Mouse (Mus musculus) kidney, embryonic 15.5 days (tissue): ENCODE measurements around the gene Thada. TPM values are rescaled to one million over a fixed set of nuclear protein-coding genes. Genes with fewer than 3 reads are reported as not detected.

Experiments
- ATAC-seq: fragments of 200-750 bp; cut with Nextera tagmentation; replicated peaks from 2 replicates; pipeline ENCODE4 v1.8.0; 2017; ENCODE audit warnings: moderate TSS enrichment; ENCODE audit not compliant: low FRiP score
- H3K27ac ChIP-seq: fragments of 300-500 bp; sonication (generic); 2 replicates; pipeline ENCODE4 v1.5.1; 2015; ENCODE audit warnings: mild to moderate bottlenecking, inconsistent platforms
- H3K27me3 ChIP-seq: fragments of 300-500 bp; sonication (generic); 2 replicates; pipeline ENCODE4 v1.6.1; 2015; ENCODE audit warnings: inconsistent platforms
- H3K36me3 ChIP-seq: fragments of 300-500 bp; sonication (generic); 2 replicates; pipeline ENCODE4 v1.6.1; 2015; ENCODE audit warnings: inconsistent platforms
- H3K4me1 ChIP-seq: fragments of 300-500 bp; sonication (generic); 2 replicates; pipeline ENCODE4 v1.6.1; 2015; ENCODE audit warnings: inconsistent platforms
- H3K4me2 ChIP-seq: fragments of 300-500 bp; sonication (generic); 2 replicates; pipeline ENCODE4 v1.6.1; 2015; ENCODE audit warnings: moderate library complexity, mild to moderate bottlenecking, inconsistent platforms
- H3K4me3 ChIP-seq: fragments of 300-500 bp; sonication (generic); replicated peaks from 2 replicates; pipeline ENCODE4 v1.5.1; 2015; ENCODE audit warnings: mild to moderate bottlenecking, inconsistent platforms
- H3K9ac ChIP-seq: fragments of 300-500 bp; sonication (generic); 2 replicates; pipeline ENCODE4 v1.6.1; 2015; ENCODE audit warnings: mild to moderate bottlenecking, inconsistent platforms
- H3K9me3 ChIP-seq: fragments of 300-500 bp; sonication (generic); replicated peaks from 2 replicates; pipeline ENCODE4 v1.6.1; 2016; ENCODE audit warnings: inconsistent platforms
- WGBS: fragments of 180-500 bp; shearing (Covaris S2); methylation state at CpG from one replicate; pipeline ENCODE4 v1.1.7; 2015; ENCODE audit warnings: mixed read lengths; 5-methylcytosine and 5-hydroxymethylcytosine counted together
- polyA plus RNA-seq: library from polyadenylated mRNA; unstranded; fragments of >200 nt; fragmentation: Nextera tagmentation; extraction: Ambion mirVana; gene quantifications from 2 replicates; pipeline ENCODE4 v1.2.1, GENCODE M21; 2015

The Thada gene
- polyA plus RNA-seq, 1 experiment from 2014 or later, result 10.4 TPM

DNA sequence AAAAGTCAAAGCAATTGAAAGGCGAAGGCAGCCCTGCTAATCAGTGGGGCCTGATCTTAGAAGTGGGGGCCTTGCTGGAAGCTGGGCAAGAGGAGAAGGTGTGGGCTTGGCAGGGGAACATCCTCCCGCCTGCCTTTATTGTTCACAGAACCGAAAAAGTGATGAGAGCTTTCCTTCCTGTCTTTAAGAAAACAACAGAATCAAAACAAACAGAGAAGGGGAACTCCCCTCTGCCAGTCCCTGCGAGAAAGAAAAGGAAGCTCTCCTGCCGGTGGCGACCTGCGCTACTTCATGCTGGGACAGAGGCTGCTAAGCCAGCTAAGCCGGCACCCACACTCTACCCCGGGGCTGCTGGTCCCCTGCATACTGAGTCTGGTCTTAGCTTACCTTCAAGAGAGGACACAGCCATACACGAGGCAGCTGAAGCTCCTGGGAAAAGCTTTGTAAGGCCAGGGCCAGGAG is 320.1 kb downstream of the Thada start:
- no peaks in the 10 kb centered on the region for H3K27me3 ChIP-seq
- no peaks in the 10 kb centered on the region for H3K9me3 ChIP-seq
- WGBS, result 14% methylated on average over 10 of the region's 10 CpGs
- no peak overlapping the region for H3K4me2 ChIP-seq
- no peak overlapping the region for H3K9ac ChIP-seq
- H3K4me1 ChIP-seq, result peaks cover 81% of the 10 kb centered on the region
- H3K36me3 ChIP-seq, result no peaks in the 10 kb centered on the region
- ATAC-seq, result no peak
- peak overlapping the region; percentile 78 for H3K27ac ChIP-seq
- no peak overlapping the region for H3K4me3 ChIP-seq

DNA sequence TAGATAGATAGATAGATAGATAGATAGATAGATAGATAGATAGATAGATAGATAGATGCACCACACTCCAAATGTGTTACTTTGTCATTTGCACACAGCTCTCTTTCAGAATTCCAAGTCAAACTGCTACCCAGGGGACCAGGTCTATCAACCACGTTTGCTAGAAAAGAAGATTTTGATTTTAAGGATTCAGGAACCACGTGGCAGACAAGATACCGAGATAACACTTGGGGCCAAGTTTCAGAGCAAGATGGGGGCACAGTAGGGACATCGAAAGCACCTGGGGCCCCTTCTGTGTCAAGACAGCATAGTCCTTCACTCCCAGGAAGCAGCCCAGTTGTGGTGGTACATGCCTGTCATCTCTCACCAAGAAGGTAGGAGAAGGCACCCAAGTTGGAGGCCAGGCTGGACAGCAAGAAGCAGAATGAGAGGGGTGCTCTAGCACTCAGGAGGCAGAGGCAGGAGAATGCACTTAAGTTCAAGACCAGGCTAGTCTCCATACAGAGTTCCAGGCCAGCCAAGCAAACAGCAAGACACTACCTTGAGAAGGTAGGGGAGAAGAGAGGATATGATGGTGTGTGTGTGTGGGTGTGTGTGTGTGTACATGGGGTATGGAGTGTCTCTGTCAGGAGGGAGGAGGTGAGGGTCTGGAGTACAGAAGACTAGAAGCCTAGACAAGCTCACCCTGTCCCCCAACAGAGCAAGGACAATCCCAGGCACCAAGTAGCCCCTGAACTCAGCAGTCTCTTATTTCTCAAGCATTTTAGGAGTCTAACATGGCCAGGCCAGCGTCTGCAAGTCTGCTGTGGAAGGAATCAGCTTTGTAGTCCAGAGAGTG is 321.0 kb downstream of the Thada start:
- peaks cover 90% of the 10 kb centered on the region for H3K4me1 ChIP-seq
- no peak overlapping the region for H3K9ac ChIP-seq
- no peaks in the 10 kb centered on the region for H3K9me3 ChIP-seq
- peak overlapping the region; percentile 78 for H3K27ac ChIP-seq
- H3K36me3 ChIP-seq, result no peaks in the 10 kb centered on the region
- WGBS, result 83% methylated on average over 5 of the region's 5 CpGs
- no peak overlapping the region for H3K4me2 ChIP-seq
- ATAC-seq, result no peak
- H3K27me3 ChIP-seq, result no peaks in the 10 kb centered on the region
- H3K4me3 ChIP-seq, result no peak overlapping the region

DNA sequence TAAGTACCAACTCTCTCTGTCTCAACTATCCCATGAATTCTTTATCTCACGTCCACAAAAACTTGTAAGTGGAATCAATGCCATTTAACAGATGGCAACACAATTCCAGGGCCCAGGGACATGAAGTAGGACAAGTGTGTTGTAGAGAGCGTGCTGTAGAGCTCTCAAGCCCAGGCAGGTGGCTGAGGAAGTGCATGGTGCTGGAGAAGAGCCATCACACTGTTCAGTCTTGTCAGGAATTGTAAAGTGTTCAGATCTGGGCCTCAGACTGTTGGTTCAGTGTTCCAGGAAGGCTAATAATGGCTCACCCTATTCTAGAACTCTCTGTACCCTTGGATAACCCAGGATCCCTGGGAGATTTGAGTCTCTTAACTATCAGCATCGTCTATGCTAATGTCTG is 321.9 kb downstream of the Thada start:
- H3K27me3 ChIP-seq, result no peaks in the 10 kb centered on the region
- peaks cover 82% of the 10 kb centered on the region for H3K4me1 ChIP-seq
- no peaks in the 10 kb centered on the region for H3K9me3 ChIP-seq
- H3K36me3 ChIP-seq, result no peaks in the 10 kb centered on the region
- no peak overlapping the region for H3K4me3 ChIP-seq
- no peak overlapping the region for H3K9ac ChIP-seq
- no peak for ATAC-seq
- no peak overlapping the region for H3K27ac ChIP-seq
- 95% methylated on average over 3 of the region's 3 CpGs for WGBS
- no peak overlapping the region for H3K4me2 ChIP-seq

DNA sequence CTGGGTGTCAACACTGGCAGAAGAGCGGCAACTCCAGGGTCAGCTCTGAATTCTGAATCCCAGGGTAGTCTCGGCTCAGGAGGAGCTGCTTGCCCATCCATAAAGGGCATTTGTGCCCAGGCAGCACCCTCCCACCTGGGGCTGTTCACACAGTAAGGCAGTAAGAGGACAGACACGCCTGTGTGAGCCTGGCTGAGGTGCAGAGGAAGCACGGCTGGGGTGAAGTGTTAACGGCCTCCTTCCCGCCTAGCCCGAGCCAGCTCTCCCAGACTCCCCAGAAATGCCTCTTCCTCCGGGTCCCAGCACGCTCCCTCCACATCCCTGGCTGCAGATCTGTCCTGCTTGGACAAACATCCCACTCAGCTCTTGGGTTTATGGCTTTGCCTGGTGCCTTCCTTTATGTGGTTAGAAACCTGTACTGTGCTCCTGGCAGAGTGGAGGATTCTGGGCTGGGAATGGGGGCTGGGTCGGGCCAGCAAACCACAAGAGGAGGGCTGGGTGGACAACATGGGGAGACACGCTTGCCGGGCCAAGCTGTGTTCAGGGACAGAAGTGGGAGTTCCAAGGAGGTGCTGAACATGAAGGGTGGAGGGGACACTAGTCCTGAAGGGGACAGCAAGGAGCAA is 322.7 kb downstream of the Thada start:
- WGBS, result 29% methylated on average over 12 of the region's 12 CpGs
- peak; percentile 59; the same call in 1 of the 2 replicates for ATAC-seq
- Histone ChIP-seq H3K27me3 (no peaks in the 10 kb centered on the region), H3K27ac (peak overlapping the region; percentile 59), H3K9me3 (no peaks in the 10 kb centered on the region), H3K4me1 (peaks cover 74% of the 10 kb centered on the region), H3K4me3 (no peak overlapping the region), H3K4me2 (no peak overlapping the region), H3K9ac (no peak overlapping the region), H3K36me3 (no peaks in the 10 kb centered on the region)

DNA sequence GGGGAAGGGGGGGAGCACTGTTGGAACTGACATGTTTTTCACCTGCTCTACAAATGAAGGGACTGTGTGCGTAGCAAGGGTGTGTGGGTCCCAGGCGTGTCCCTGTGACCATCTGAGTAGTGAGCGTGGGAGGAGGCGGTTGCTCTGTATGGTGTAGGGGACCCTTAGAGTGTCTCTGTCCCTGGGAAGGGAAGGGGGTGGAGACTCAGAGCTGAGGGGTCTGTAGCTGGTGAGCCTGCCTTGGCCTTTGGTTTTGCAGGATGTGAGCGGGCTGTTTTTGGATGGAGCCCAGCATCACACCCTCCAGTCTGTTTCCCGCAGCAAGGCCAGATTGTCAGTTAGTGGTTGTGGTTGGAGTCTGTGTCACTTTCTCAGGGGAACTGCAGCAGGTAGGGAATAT is 324.3 kb downstream of the Thada start:
- Histone ChIP-seq H3K27ac (peak overlapping the region; percentile 82), H3K36me3 (no peaks in the 10 kb centered on the region), H3K4me1 (peaks cover 74% of the 10 kb centered on the region), H3K4me3 (no peak overlapping the region), H3K9me3 (no peaks in the 10 kb centered on the region), H3K4me2 (0 out of 2 replicates have a peak overlapping the region, but pooled peaks have one; percentile 8), H3K9ac (no peak overlapping the region), H3K27me3 (no peaks in the 10 kb centered on the region)
- ATAC-seq, result 0 out of 2 replicates have a peak, but pooled peaks have one; percentile 22
- WGBS, result 67% methylated on average over 6 of the region's 6 CpGs

DNA sequence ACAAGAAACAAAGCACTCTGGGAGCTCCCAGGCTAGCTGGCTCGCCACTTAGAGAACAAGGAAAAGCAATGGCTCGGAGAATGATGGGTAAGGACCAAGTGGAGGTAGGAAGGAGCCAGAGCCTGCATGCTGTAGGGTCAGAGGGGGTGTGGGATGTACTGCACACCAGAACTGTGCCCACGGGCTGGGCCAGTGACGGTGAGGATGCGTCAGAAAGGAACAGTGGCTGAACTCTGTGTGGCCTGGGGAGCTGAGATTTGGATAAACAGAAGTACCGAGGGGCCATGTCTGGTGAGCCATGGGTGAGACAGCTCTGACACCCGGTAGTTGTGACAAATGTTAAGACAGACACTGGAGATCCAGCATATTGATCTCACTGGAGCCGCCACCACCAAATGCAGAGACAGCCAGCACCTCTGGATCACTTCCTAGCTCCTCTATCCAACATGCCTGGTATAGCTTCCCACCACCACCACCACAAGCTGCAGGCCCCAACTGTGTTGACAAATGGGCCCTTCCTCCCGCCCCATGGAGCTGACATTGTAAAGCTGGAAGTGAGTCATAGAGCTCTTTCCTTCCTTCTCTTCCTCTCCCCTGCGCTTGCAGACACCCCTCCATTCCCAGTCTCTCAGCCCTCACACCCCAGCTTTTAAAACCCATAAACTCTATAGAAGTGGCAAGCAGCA is 325.0 kb downstream of the Thada start:
- Histone ChIP-seq H3K4me1 (peaks cover 74% of the 10 kb centered on the region), H3K9ac (no peak overlapping the region)
- ATAC-seq, result no peak

More for the DNA sequence above, 325.0 kb downstream of the Thada start:
- 0 out of 2 replicates have a peak overlapping the region, but pooled peaks have one; percentile 8 for H3K4me2 ChIP-seq
- H3K9me3 ChIP-seq, result no peaks in the 10 kb centered on the region
- H3K27ac ChIP-seq, result peak overlapping the region; percentile 82
- H3K36me3 ChIP-seq, result no peaks in the 10 kb centered on the region
- WGBS, result 57% methylated on average over 10 of the region's 10 CpGs
- no peak overlapping the region for H3K4me3 ChIP-seq
- no peaks in the 10 kb centered on the region for H3K27me3 ChIP-seq

Other genes starting within 250 kb of the Thada start
- gene Plekhh2, start 45.7 kb upstream of the Thada start, polyA plus RNA-seq, result 10.3 and 11.9 TPM in 2 replicates
- gene Dync2li1, start 160.3 kb upstream of the Thada start, polyA plus RNA-seq, result 51.0 and 52.8 TPM in 2 replicates
- gene Abcg8, start 210.1 kb upstream of the Thada start, polyA plus RNA-seq, result 0.13 and 0.27 TPM in 2 replicates
- gene Abcg5, start 216.8 kb upstream of the Thada start, polyA plus RNA-seq, result 4.0 TPM in 2 replicates